Mouse (Mus musculus): ENCODE data around the gene Irf4.

Irf4 gene

GRCm38 (mm10) chr13:30715060-30715459, 34.0 kb upstream of the Irf4 start:
- Histone ChIP-seq H3K4me1 (replicated peaks; ENCODE audit: low read depth, low read length) (no peaks in the 10 kb centered on the region), H3K27me3 (ENCODE audit: insufficient read depth, low read length) (no peaks in the 10 kb centered on the region), H3K36me3 (ENCODE audit: insufficient read depth, low read length) (no peaks in the 10 kb centered on the region), H3K4me3 (replicated peaks; ENCODE audit: low read length) (no peak overlapping the region), H3K9me3 (ENCODE audit: low read length) (no peaks in the 10 kb centered on the region)
- TF ChIP-seq NANOG (IDR thresholded peaks at IDR 0.05; ENCODE audit: borderline replicate concordance, low read length) = no peak
- no peak for TF ChIP-seq POU5F1 (IDR thresholded peaks at IDR 0.05; ENCODE audit: borderline replicate concordance, low read length)
- no peak for TF ChIP-seq CTCF (conservative IDR thresholded peaks at IDR 0.05; ENCODE audit: low read length)

GRCm38 (mm10) chr13:30715573-30715972, 33.5 kb upstream of the Irf4 start:
- no peaks in the 10 kb centered on the region for H3K36me3 ChIP-seq (ENCODE audit: insufficient read depth, low read length)
- no peak for TF ChIP-seq POU5F1 (IDR thresholded peaks at IDR 0.05; ENCODE audit: borderline replicate concordance, low read length)

GRCm38 (mm10) chr13:30716611-30717010, 32.4 kb upstream of the Irf4 start:
- Histone ChIP-seq H3K4me3 (replicated peaks; ENCODE audit: low read length) (no peak overlapping the region), H3K9me3 (ENCODE audit: low read length) (no peaks in the 10 kb centered on the region)
- no peak for TF ChIP-seq POU5F1 (IDR thresholded peaks at IDR 0.05; ENCODE audit: borderline replicate concordance, low read length)
- no peak for TF ChIP-seq CTCF (conservative IDR thresholded peaks at IDR 0.05; ENCODE audit: low read length)
- TF ChIP-seq NANOG (IDR thresholded peaks at IDR 0.05; ENCODE audit: borderline replicate concordance, low read length) = no peak

More at GRCm38 (mm10) chr13:30715573-30715972, 33.5 kb upstream of the Irf4 start:
- Histone ChIP-seq H3K9me3 (ENCODE audit: low read length) (no peaks in the 10 kb centered on the region), H3K4me1 (replicated peaks; ENCODE audit: low read depth, low read length) (no peaks in the 10 kb centered on the region), H3K4me3 (replicated peaks; ENCODE audit: low read length) (no peak overlapping the region), H3K27me3 (ENCODE audit: insufficient read depth, low read length) (no peaks in the 10 kb centered on the region)

GRCm38 (mm10) chr13:30722601-30723000, 26.4 kb upstream of the Irf4 start:
- H3K4me1 ChIP-seq (replicated peaks; ENCODE audit: low read depth, low read length) = 0 out of 2 replicates have a peak, but pooled peaks cover 6% of the 10 kb centered on the region
- H3K27me3 ChIP-seq (ENCODE audit: insufficient read depth, low read length) = peaks cover 4% of the 10 kb centered on the region; the same call in 1 of the 2 replicates
- H3K4me3 ChIP-seq (replicated peaks; ENCODE audit: low read length) = no peak overlapping the region
- H3K36me3 ChIP-seq (ENCODE audit: insufficient read depth, low read length) = no peaks in the 10 kb centered on the region
- H3K9me3 ChIP-seq (ENCODE audit: low read length) = no peaks in the 10 kb centered on the region
- no peak for TF ChIP-seq POU5F1 (IDR thresholded peaks at IDR 0.05; ENCODE audit: borderline replicate concordance, low read length)
- no peak for TF ChIP-seq CTCF (conservative IDR thresholded peaks at IDR 0.05; ENCODE audit: low read length)
- TF ChIP-seq NANOG (IDR thresholded peaks at IDR 0.05; ENCODE audit: borderline replicate concordance, low read length) = no peak

More at GRCm38 (mm10) chr13:30716611-30717010, 32.4 kb upstream of the Irf4 start:
- H3K36me3 ChIP-seq (ENCODE audit: insufficient read depth, low read length) = no peaks in the 10 kb centered on the region
- H3K4me1 ChIP-seq (replicated peaks; ENCODE audit: low read depth, low read length) = no peaks in the 10 kb centered on the region
- no peaks in the 10 kb centered on the region for H3K27me3 ChIP-seq (ENCODE audit: insufficient read depth, low read length)

- Histone ChIP-seq H3K4me1 (replicated peaks; ENCODE audit: low read depth, low read length) (0 out of 2 replicates have a peak, but pooled peaks cover 6% of the 10 kb centered on the region), H3K36me3 (ENCODE audit: insufficient read depth, low read length) (no peaks in the 10 kb centered on the region), H3K4me3 (replicated peaks; ENCODE audit: low read length) (no peak overlapping the region), H3K27me3 (ENCODE audit: insufficient read depth, low read length) (peaks cover 6% of the 10 kb centered on the region), H3K9me3 (ENCODE audit: low read length) (no peaks in the 10 kb centered on the region)
- TF ChIP-seq POU5F1 (IDR thresholded peaks at IDR 0.05; ENCODE audit: borderline replicate concordance, low read length) = no peak
- TF ChIP-seq CTCF (conservative IDR thresholded peaks at IDR 0.05; ENCODE audit: low read length) = no peak
Measured at GRCm38 (mm10) chr13:30723258-30723657, 25.8 kb upstream of the Irf4 start.

- Histone ChIP-seq H3K27me3 (ENCODE audit: insufficient read depth, low read length) (peaks cover 9% of the 10 kb centered on the region), H3K4me3 (replicated peaks; ENCODE audit: low read length) (no peak overlapping the region), H3K4me1 (replicated peaks; ENCODE audit: low read depth, low read length) (0 out of 2 replicates have a peak, but pooled peaks cover 6% of the 10 kb centered on the region), H3K9me3 (ENCODE audit: low read length) (no peaks in the 10 kb centered on the region), H3K36me3 (ENCODE audit: insufficient read depth, low read length) (no peaks in the 10 kb centered on the region)
- no peak for TF ChIP-seq POU5F1 (IDR thresholded peaks at IDR 0.05; ENCODE audit: borderline replicate concordance, low read length)
Measured at GRCm38 (mm10) chr13:30723858-30724257, 25.2 kb upstream of the Irf4 start.

GRCm38 (mm10) chr13:30724691-30725271, 24.2 kb upstream of the Irf4 start:
- peaks cover 9% of the 10 kb centered on the region for H3K27me3 ChIP-seq (ENCODE audit: insufficient read depth, low read length)
- 0 out of 2 replicates have a peak, but pooled peaks cover 6% of the 10 kb centered on the region for H3K4me1 ChIP-seq (replicated peaks; ENCODE audit: low read depth, low read length)
- TF ChIP-seq POU5F1 (IDR thresholded peaks at IDR 0.05; ENCODE audit: borderline replicate concordance, low read length) = no peak
- no peak for TF ChIP-seq NANOG (IDR thresholded peaks at IDR 0.05; ENCODE audit: borderline replicate concordance, low read length)
- TF ChIP-seq CTCF (conservative IDR thresholded peaks at IDR 0.05; ENCODE audit: low read length) = no peak
- H3K36me3 ChIP-seq (ENCODE audit: insufficient read depth, low read length) = no peaks in the 10 kb centered on the region
- H3K9me3 ChIP-seq (ENCODE audit: low read length) = no peaks in the 10 kb centered on the region
- no peak overlapping the region for H3K4me3 ChIP-seq (replicated peaks; ENCODE audit: low read length)

- H3K4me1 ChIP-seq (replicated peaks; ENCODE audit: low read depth, low read length) = 0 out of 2 replicates have a peak, but pooled peaks cover 6% of the 10 kb centered on the region
- TF ChIP-seq NANOG (IDR thresholded peaks at IDR 0.05; ENCODE audit: borderline replicate concordance, low read length) (no peak), CTCF (conservative IDR thresholded peaks at IDR 0.05; ENCODE audit: low read length) (no peak), POU5F1 (IDR thresholded peaks at IDR 0.05; ENCODE audit: borderline replicate concordance, low read length) (no peak)
- H3K27me3 ChIP-seq (ENCODE audit: insufficient read depth, low read length) = peaks cover 9% of the 10 kb centered on the region
Measured at GRCm38 (mm10) chr13:30726879-30727278, 22.1 kb upstream of the Irf4 start.

GRCm38 (mm10) chr13:30728155-30728554, 20.9 kb upstream of the Irf4 start:
- H3K36me3 ChIP-seq (ENCODE audit: insufficient read depth, low read length) = no peaks in the 10 kb centered on the region
- no peaks in the 10 kb centered on the region for H3K9me3 ChIP-seq (ENCODE audit: low read length)
- 0 out of 2 replicates have a peak, but pooled peaks cover 6% of the 10 kb centered on the region for H3K4me1 ChIP-seq (replicated peaks; ENCODE audit: low read depth, low read length)
- peaks cover 9% of the 10 kb centered on the region for H3K27me3 ChIP-seq (ENCODE audit: insufficient read depth, low read length)
- no peak overlapping the region for H3K4me3 ChIP-seq (replicated peaks; ENCODE audit: low read length)
- no peak for TF ChIP-seq POU5F1 (IDR thresholded peaks at IDR 0.05; ENCODE audit: borderline replicate concordance, low read length)

More at GRCm38 (mm10) chr13:30726879-30727278, 22.1 kb upstream of the Irf4 start:
- Histone ChIP-seq H3K4me3 (replicated peaks; ENCODE audit: low read length) (no peak overlapping the region), H3K36me3 (ENCODE audit: insufficient read depth, low read length) (no peaks in the 10 kb centered on the region), H3K9me3 (ENCODE audit: low read length) (no peaks in the 10 kb centered on the region)
